In genomic region chr7:81109717-81110651, GRCm38 (mm10) we compare ENCODE assay signal across 8 mouse cellular contexts. TPM values are rescaled to one million over a fixed set of nuclear protein-coding genes. Genes with fewer than 3 reads are reported as not detected.
DNase-seq lines count a peak whose midpoint lies in the region; ATAC-seq lines count a peak whose summit lies in the region.

No protein-coding gene starts in this region.

- ATAC-seq in hindbrain, embryonic 15.5 days (ENCODE audit: low FRiP score, low read depth), result peak; percentile 66
- no peak for ATAC-seq in hindbrain, embryonic 12.5 days (ENCODE audit: low FRiP score)
- ATAC-seq in forebrain, embryonic 15.5 days (replicated peaks), result no peak

- DNase-seq in adrenal gland, adult 2 months, result peak; percentile 84
- DNase-seq in gastrocnemius, postnatal 25 days, result peak; percentile 92
- peak; percentile 39 to 78 for DNase-seq in kidney, postnatal 25 days
- DNase-seq in right cerebral cortex, postnatal 36 days (ENCODE audit: low spot score in 2 of 2), result no peak
- no peak for DNase-seq in thymus, postnatal 36 days

- H3K27me3 ChIP-seq in hindbrain, embryonic 15.5 days, result no peaks in the 10 kb centered on the region
- 0 out of 2 replicates have a peak, but pooled peaks cover 4% of the 10 kb centered on the region for H3K27me3 ChIP-seq in hindbrain, embryonic 12.5 days
- H3K27me3 ChIP-seq in forebrain, embryonic 15.5 days, result no peaks in the 10 kb centered on the region

- H3K9me3 ChIP-seq in hindbrain, embryonic 15.5 days, result no peaks in the 10 kb centered on the region
- H3K9me3 ChIP-seq in hindbrain, embryonic 12.5 days (replicated peaks), result no peaks in the 10 kb centered on the region
- no peaks in the 10 kb centered on the region for H3K9me3 ChIP-seq in forebrain, embryonic 15.5 days

- H3K9ac ChIP-seq in hindbrain, embryonic 15.5 days, result no peak overlapping the region
- H3K9ac ChIP-seq in hindbrain, embryonic 12.5 days, result no peak overlapping the region
- no peak overlapping the region for H3K9ac ChIP-seq in forebrain, embryonic 15.5 days (replicated peaks)

- peaks cover 6% of the 10 kb centered on the region; the same call in 1 of the 2 replicates for H3K4me1 ChIP-seq in hindbrain, embryonic 15.5 days (replicated peaks)
- peaks cover 7% of the 10 kb centered on the region; the same call in 1 of the 2 replicates for H3K4me1 ChIP-seq in hindbrain, embryonic 12.5 days
- H3K4me1 ChIP-seq in forebrain, embryonic 15.5 days, result no peaks in the 10 kb centered on the region

- no peak overlapping the region for H3K4me2 ChIP-seq in hindbrain, embryonic 15.5 days
- no peak overlapping the region for H3K4me2 ChIP-seq in hindbrain, embryonic 12.5 days (replicated peaks)
- H3K4me2 ChIP-seq in forebrain, embryonic 15.5 days (replicated peaks), result no peak overlapping the region

- WGBS in hindbrain, embryonic 15.5 days, result 62% methylated on average over 9 of the region's 9 CpGs
- whole genome bisulfite sequencing in hindbrain, embryonic 12.5 days, result 62% methylated on average over 9 of the region's 9 CpGs
- WGBS in forebrain, embryonic 15.5 days, result 71% methylated on average over 9 of the region's 9 CpGs

- H3K36me3 ChIP-seq in hindbrain, embryonic 15.5 days, result no peaks in the 10 kb centered on the region
- no peaks in the 10 kb centered on the region for H3K36me3 ChIP-seq in hindbrain, embryonic 12.5 days
- no peaks in the 10 kb centered on the region for H3K36me3 ChIP-seq in forebrain, embryonic 15.5 days

- no peak overlapping the region for H3K27ac ChIP-seq in hindbrain, embryonic 15.5 days (replicated peaks)
- H3K27ac ChIP-seq in hindbrain, embryonic 12.5 days, result no peak overlapping the region
- H3K27ac ChIP-seq in forebrain, embryonic 15.5 days (replicated peaks), result no peak overlapping the region

- no peak overlapping the region for H3K4me3 ChIP-seq in hindbrain, embryonic 15.5 days
- H3K4me3 ChIP-seq in hindbrain, embryonic 12.5 days, result no peak overlapping the region
- no peak overlapping the region for H3K4me3 ChIP-seq in forebrain, embryonic 15.5 days

RNA-seq across cellular contexts. Expression of gene Slc28a1, which starts 4.6 kb away (rescaled TPM):
- not detected in 2 replicates for polyA plus RNA-seq in hindbrain, embryonic 15.5 days (2015; fragmentation: Nextera tagmentation; extraction: Ambion mirVana)
- not detected in 2 replicates for polyA plus RNA-seq in hindbrain, embryonic 12.5 days (2016; fragmentation: Nextera tagmentation; extraction: Ambion mirVana)
- total RNA-seq in adrenal gland, adult 2 months (2021), result under 1 TPM in 1 of 2 experiments, not detected in 1; 0.10 TPM
- polyA plus RNA-seq in adrenal gland, adult 2 months (2012; rRNA removed), result 0.03 TPM in 1 of 2 replicates, not detected in the other
- total RNA-seq in gastrocnemius, postnatal 25 days (2021), result under 1 TPM; 0.19 to 0.20 TPM
- not detected in 2 replicates for polyA plus RNA-seq in forebrain, embryonic 15.5 days (2015; fragmentation: Nextera tagmentation; extraction: Ambion mirVana)

RNA-seq across cellular contexts. Expression of gene Alpk3, which starts 52.6 kb away (rescaled TPM):
- 0.17 and 0.18 TPM in 2 replicates for polyA plus RNA-seq in hindbrain, embryonic 15.5 days (2015; fragmentation: Nextera tagmentation; extraction: Ambion mirVana)
- polyA plus RNA-seq in hindbrain, embryonic 12.5 days (2016; fragmentation: Nextera tagmentation; extraction: Ambion mirVana), result 0.15 and 0.61 TPM in 2 replicates
- total RNA-seq in adrenal gland, adult 2 months (2021), result under 1 TPM; 0.17 to 0.24 TPM
- polyA plus RNA-seq in adrenal gland, adult 2 months (2012; rRNA removed), result 0.03 TPM in 2 replicates
- 100 to 1,000 TPM; 213 to 256 TPM for total RNA-seq in gastrocnemius, postnatal 25 days (2021)
- polyA plus RNA-seq in forebrain, embryonic 15.5 days (2015; fragmentation: Nextera tagmentation; extraction: Ambion mirVana), result 0.06 and 0.15 TPM in 2 replicates

Comparison
In these comparisons a context has a peak if more than half of its experiments do, and no peak if none do; other contexts are left out.
1. DNase-seq: peak in adrenal gland, adult 2 months (single experiment), gastrocnemius, postnatal 25 days (single experiment) and kidney, postnatal 25 days (2 of 2); none in right cerebral cortex, postnatal 36 days (0 of 2) and thymus, postnatal 36 days (0 of 2).